Mouse (Mus musculus) retina, adult 2 months (tissue): Measurements from ENCODE around the gene Agpat1.

Source experiments
- DNase-seq: peaks from one replicate; pipeline ENCODE4 v3.0.0-alpha.2; 2012; ENCODE audit warnings: low read depth, low spot score

Agpat1 gene

GRCm38 (mm10) chr17:34585877-34586771 lies 17.9 kb upstream of the Agpat1 start:
- no peak for DNase-seq

GRCm38 (mm10) chr17:34586796-34587422 lies 17.2 kb upstream of the Agpat1 start:
- no peak for DNase-seq

- DNase-seq = peak; percentile 86
Observed at GRCm38 (mm10) chr17:34587423-34587811, 16.6 kb upstream of the Agpat1 start.

GRCm38 (mm10) chr17:34587814-34588213 lies 16.2 kb upstream of the Agpat1 start:
- no peak for DNase-seq

GRCm38 (mm10) chr17:34588767-34589166 lies 15.3 kb upstream of the Agpat1 start:
- DNase-seq = no peak

- DNase-seq = no peak
Observed at GRCm38 (mm10) chr17:34589206-34589605, 14.9 kb upstream of the Agpat1 start.

- no peak for DNase-seq
Observed at GRCm38 (mm10) chr17:34589681-34590101, 14.4 kb upstream of the Agpat1 start, which contains the start of gene Gpsm3. Gene Gpsm3, plus strand, starts transcription at chr17:34589806.

- no peak for DNase-seq
Observed at GRCm38 (mm10) chr17:34590154-34590987, 13.7 kb upstream of the Agpat1 start.

- no peak for DNase-seq
Observed at GRCm38 (mm10) chr17:34591029-34591993, 12.8 kb upstream of the Agpat1 start, which contains the start of gene Pbx2. Gene Pbx2, plus strand, starts transcription at chr17:34591266.

GRCm38 (mm10) chr17:34591994-34592375 lies 12.1 kb upstream of the Agpat1 start:
- no peak for DNase-seq

- DNase-seq = no peak
Observed at GRCm38 (mm10) chr17:34592581-34593549, 11.2 kb upstream of the Agpat1 start.

GRCm38 (mm10) chr17:34593752-34594525 lies 10.1 kb upstream of the Agpat1 start:
- no peak for DNase-seq

GRCm38 (mm10) chr17:34596098-34596497 lies 8.0 kb upstream of the Agpat1 start:
- no peak for DNase-seq

GRCm38 (mm10) chr17:34597566-34598095 lies 6.4 kb upstream of the Agpat1 start, which contains the start of gene Ager:
Gene Ager, plus strand, starts transcription at chr17:34597862.
- no peak for DNase-seq

- no peak for DNase-seq
Observed at GRCm38 (mm10) chr17:34599891-34600290, 4.2 kb upstream of the Agpat1 start.

- no peak for DNase-seq
Observed at GRCm38 (mm10) chr17:34601796-34602195, 2.3 kb upstream of the Agpat1 start.

- peak; percentile 100 for DNase-seq
Observed at GRCm38 (mm10) chr17:34603375-34604060, 544 bp upstream of the Agpat1 start, which contains the start of gene Rnf5. Gene Rnf5, minus strand, starts transcription at chr17:34603690.
